Mouse (Mus musculus): ENCODE data around the gene Myef2.

DNA sequence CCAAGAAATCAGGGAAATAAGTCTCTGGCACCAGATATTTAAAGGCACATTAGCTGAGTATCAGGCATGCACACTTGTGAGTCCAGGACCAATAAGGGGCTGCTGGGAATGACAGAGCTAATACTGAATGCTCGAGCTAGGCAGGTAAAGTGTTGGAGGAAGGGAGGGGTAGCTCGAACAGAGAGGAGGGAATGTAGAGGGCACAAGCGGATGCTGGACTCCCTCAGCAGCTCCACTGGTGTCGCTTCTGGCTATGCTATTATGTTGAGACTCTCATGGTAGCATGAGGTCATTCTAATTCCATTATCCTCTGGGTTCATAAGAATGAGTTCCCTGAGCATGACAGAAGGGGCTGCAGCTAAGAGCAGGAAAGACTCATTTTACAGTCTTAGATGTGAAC lies 60.5 kb downstream of the Myef2 start:
- TF ChIP-seq CTCF (IDR thresholded peaks at IDR 0.05; ENCODE audit: low read depth) = no peak
- TF ChIP-seq EP300 (IDR thresholded peaks at IDR 0.05; ENCODE audit: low read depth) = no peak

Measured in liver, postnatal 0 days (tissue).